Mouse (Mus musculus) hindbrain, embryonic 16.5 days (tissue): ENCODE measurements around the gene Bcl2l15. TPM values are rescaled to one million over a fixed set of nuclear protein-coding genes. Genes with fewer than 3 reads are reported as not detected.
"Not testable (repeated sequence)": the region's sequence is repeated elsewhere in the genome, so short reads cannot be mapped to it uniquely, and the experiment has no call there.

ENCODE experiments used
- ATAC-seq: fragments of 200-750 bp; cut with Nextera tagmentation; 2 replicates; pipeline ENCODE4 v1.8.0; 2017; ENCODE audit warnings: moderate TSS enrichment, moderate library complexity
- H3K27ac ChIP-seq: fragments of 300-500 bp; sonication (generic); 2 replicates; pipeline ENCODE4 v1.5.1; 2014; ENCODE audit warnings: low read depth, mild to moderate bottlenecking, control low read depth, low read length, moderate library complexity
- H3K27me3 ChIP-seq: fragments of 300-500 bp; sonication (generic); replicated peaks from 2 replicates; pipeline ENCODE4 v1.6.1; 2014; ENCODE audit warnings: low read length; ENCODE audit not compliant: control insufficient read depth, insufficient read depth
- H3K36me3 ChIP-seq: fragments of 300-500 bp; sonication (generic); 2 replicates; pipeline ENCODE4 v1.6.1; 2014; ENCODE audit warnings: mild to moderate bottlenecking, low read length, moderate library complexity, mixed read lengths; ENCODE audit not compliant: control insufficient read depth, insufficient read depth
- H3K4me1 ChIP-seq: fragments of 300-500 bp; sonication (generic); 2 replicates; pipeline ENCODE4 v1.6.1; 2014; ENCODE audit warnings: low read depth, low read length; ENCODE audit not compliant: control insufficient read depth, insufficient read depth
- H3K4me2 ChIP-seq: fragments of 300-500 bp; sonication (generic); 2 replicates; pipeline ENCODE4 v1.6.1; 2014; ENCODE audit warnings: mild to moderate bottlenecking, low read length, control low read depth, moderate library complexity
- H3K4me3 ChIP-seq: fragments of 300-500 bp; sonication (generic); 2 replicates; pipeline ENCODE4 v1.5.1; 2014; ENCODE audit warnings: mild to moderate bottlenecking, low read length, control low read depth, moderate library complexity
- H3K9ac ChIP-seq: fragments of 300-500 bp; sonication (generic); 2 replicates; pipeline ENCODE4 v1.6.1; 2014; ENCODE audit warnings: low read depth, mild to moderate bottlenecking, control low read depth, low read length, moderate library complexity
- H3K9me3 ChIP-seq: fragments of 300-500 bp; sonication (generic); 2 replicates; pipeline ENCODE4 v1.6.1; 2014; ENCODE audit warnings: mild to moderate bottlenecking, low read length, moderate library complexity; ENCODE audit not compliant: control insufficient read depth
- WGBS: fragments of 180-500 bp; shearing (Covaris S2); extraction: QIAGEN DNeasy Blood & Tissue Kit; methylation state at CpG from one replicate; pipeline ENCODE4 v1.1.7; 2014; 5-methylcytosine and 5-hydroxymethylcytosine counted together
- polyA plus RNA-seq: library from polyadenylated mRNA; unstranded; fragments of >200 nt; fragmentation: Nextera tagmentation; extraction: Ambion mirVana; gene quantifications from 2 replicates; pipeline ENCODE4 v1.2.1, GENCODE M21; 2015

Gene Bcl2l15
- 0.33 and 0.40 TPM in 2 replicates for polyA plus RNA-seq

GRCm38 (mm10) chr3:103832426-103832825 lies at the start of gene Bcl2l15:
Gene Bcl2l15 (plus strand): TSS chr3:103832601.
- H3K9me3 ChIP-seq = no peaks in the 10 kb centered on the region
- no peak within 1 kb of the TSS for H3K4me2 ChIP-seq
- H3K27me3 ChIP-seq = no peaks in the 10 kb centered on the region
- H3K36me3 ChIP-seq = no peaks in the 10 kb centered on the region
- ATAC-seq = no peak
- no peaks in the 10 kb centered on the region for H3K4me1 ChIP-seq
- no peak within 1 kb of the TSS for H3K4me3 ChIP-seq
- no peak within 1 kb of the TSS for H3K27ac ChIP-seq
- H3K9ac ChIP-seq = no peak within 1 kb of the TSS

- H3K9ac ChIP-seq = no peak overlapping the region
- H3K27ac ChIP-seq = no peak overlapping the region
- 90% methylated on average over 4 of the region's 4 CpGs for WGBS
- no peaks in the 10 kb centered on the region for H3K36me3 ChIP-seq
- no peak overlapping the region for H3K4me2 ChIP-seq
- H3K9me3 ChIP-seq = no peaks in the 10 kb centered on the region
- no peak overlapping the region for H3K4me3 ChIP-seq
- no peaks in the 10 kb centered on the region for H3K27me3 ChIP-seq
- H3K4me1 ChIP-seq = peaks cover 2% of the 10 kb centered on the region; the same call in 1 of the 2 replicates
- ATAC-seq = no peak
Observed at GRCm38 (mm10) chr3:103782844-103783609, 49.4 kb upstream of the Bcl2l15 start.

GRCm38 (mm10) chr3:103787225-103787624 lies 45.2 kb upstream of the Bcl2l15 start:
- no peak overlapping the region for H3K4me3 ChIP-seq
- no peaks in the 10 kb centered on the region for H3K27me3 ChIP-seq
- no peak overlapping the region for H3K4me2 ChIP-seq
- H3K9me3 ChIP-seq = no peaks in the 10 kb centered on the region
- H3K36me3 ChIP-seq = no peaks in the 10 kb centered on the region
- H3K4me1 ChIP-seq = peaks cover 18% of the 10 kb centered on the region
- no peak overlapping the region for H3K9ac ChIP-seq
- 59% methylated on average over 7 of the region's 7 CpGs for WGBS
- no peak for ATAC-seq
- H3K27ac ChIP-seq = no peak overlapping the region

GRCm38 (mm10) chr3:103789096-103789495 lies 43.3 kb upstream of the Bcl2l15 start:
- Histone ChIP-seq H3K36me3 (no peaks in the 10 kb centered on the region), H3K9me3 (no peaks in the 10 kb centered on the region), H3K27me3 (no peaks in the 10 kb centered on the region), H3K27ac (no peak overlapping the region), H3K4me1 (peaks cover 18% of the 10 kb centered on the region), H3K9ac (no peak overlapping the region), H3K4me2 (peak overlapping the region; percentile 69), H3K4me3 (no peak overlapping the region)
- no peak for ATAC-seq
- 84% methylated on average over 7 of the region's 7 CpGs for WGBS

GRCm38 (mm10) chr3:103789891-103790345 lies 42.5 kb upstream of the Bcl2l15 start:
- peak overlapping the region; percentile 50; the same call in 1 of the 2 replicates for H3K27ac ChIP-seq
- ATAC-seq = no peak
- peak overlapping the region; percentile 69 for H3K4me2 ChIP-seq
- no peaks in the 10 kb centered on the region for H3K36me3 ChIP-seq
- no peaks in the 10 kb centered on the region for H3K27me3 ChIP-seq
- H3K4me1 ChIP-seq = peaks cover 18% of the 10 kb centered on the region
- WGBS = under 1% methylated on average over 14 of the region's 14 CpGs
- H3K9me3 ChIP-seq = no peaks in the 10 kb centered on the region
- peak overlapping the region; percentile 85 for H3K4me3 ChIP-seq
- H3K9ac ChIP-seq = peak overlapping the region; percentile 99; the same call in 1 of the 2 replicates

- no peaks in the 10 kb centered on the region for H3K27me3 ChIP-seq
- no peaks in the 10 kb centered on the region for H3K9me3 ChIP-seq
- WGBS = under 1% methylated on average over 31 of the region's 61 CpGs
- H3K9ac ChIP-seq = peak overlapping the region; percentile 99
- H3K4me3 ChIP-seq = peak overlapping the region; percentile 85
- peak overlapping the region; percentile 94 for H3K27ac ChIP-seq
- H3K36me3 ChIP-seq = no peaks in the 10 kb centered on the region
- peak; percentile 84 for ATAC-seq
- H3K4me1 ChIP-seq = peaks cover 18% of the 10 kb centered on the region
- peak overlapping the region; percentile 69 for H3K4me2 ChIP-seq
Observed at GRCm38 (mm10) chr3:103790346-103791145, 41.9 kb upstream of the Bcl2l15 start.

- WGBS = 10% methylated on average over 47 of the region's 49 CpGs
- peak within 1 kb of the TSS; percentile 94 for H3K27ac ChIP-seq
- H3K4me1 ChIP-seq = peaks cover 18% of the 10 kb centered on the region
- H3K9me3 ChIP-seq = no peaks in the 10 kb centered on the region
- H3K9ac ChIP-seq = peak within 1 kb of the TSS; percentile 99
- peak within 1 kb of the TSS; percentile 85 for H3K4me3 ChIP-seq
- no peaks in the 10 kb centered on the region for H3K36me3 ChIP-seq
- no peaks in the 10 kb centered on the region for H3K27me3 ChIP-seq
- peak within 1 kb of the TSS; percentile 69 for H3K4me2 ChIP-seq
- peak; percentile 97 for ATAC-seq
Observed at GRCm38 (mm10) chr3:103791230-103792110, 40.9 kb upstream of the Bcl2l15 start, which contains the start of gene Hipk1. Gene Hipk1 (minus strand): TSS chr3:103791563.

GRCm38 (mm10) chr3:103792111-103792406 lies 40.3 kb upstream of the Bcl2l15 start:
- H3K4me2 ChIP-seq = peak overlapping the region; percentile 66; the same call in 1 of the 2 replicates
- not testable (repeated sequence) for H3K36me3 ChIP-seq, H3K27me3 ChIP-seq, H3K9me3 ChIP-seq, ATAC-seq, H3K4me3 ChIP-seq, H3K9ac ChIP-seq
- peak overlapping the region; percentile 94; the same call in 1 of the 2 replicates for H3K27ac ChIP-seq
- 85% methylated on average over 5 of the region's 5 CpGs for WGBS
- H3K4me1 ChIP-seq = peaks cover 16% of the 10 kb centered on the region
